Comparison of ENCODE assay signal across 27 mouse cellular contexts in genomic region chr13:54847764-54848183, GRCm38 (mm10). TPM values are rescaled to one million over a fixed set of nuclear protein-coding genes. Genes with fewer than 3 reads are reported as not detected.
DNase-seq lines count a peak whose midpoint lies in the region; ATAC-seq lines count a peak whose summit lies in the region.
"Had no signal": no experiment of that assay in that cellular context is flagged by ENCODE, and none has a peak within 500 bp of the region (broad histone marks: within the 10 kb centered on the region; RNA-seq: fewer than 3 reads in every experiment).

No protein-coding gene starts in this region.

- no peak overlapping the region for H3K27ac ChIP-seq in neural tube, embryonic 12.5 days
- H3K27ac ChIP-seq in hindbrain, embryonic 15.5 days (replicated peaks), result no peak overlapping the region
- H3K27ac ChIP-seq: kidney, postnatal 0 days; left cerebral cortex, adult 2 months; limb, embryonic 10.5 days; liver, embryonic 15.5 days; lung, embryonic 15.5 days; neural tube, embryonic 13.5 days had no signal

- ATAC-seq in neural tube, embryonic 12.5 days (ENCODE audit: low FRiP score, low read depth), result peak; percentile 44; the same call in 1 of the 2 replicates
- peak; percentile 72 for ATAC-seq in hindbrain, embryonic 15.5 days (ENCODE audit: low FRiP score, low read depth)
- ATAC-seq in granulocyte monocyte progenitor cell, adult 5-6 weeks (replicated peaks; ENCODE audit: poor library complexity, severe bottlenecking), result no peak

- peak; percentile 50 to 71 for DNase-seq in cerebellum, postnatal 10 days
- DNase-seq in cerebellum, adult 11 months, result no peak
- no peak for DNase-seq in neural tube, embryonic 10.5 days (ENCODE audit: extremely low spot score, low spot score)
- no peak for DNase-seq in kidney, adult 8-10 months
- DNase-seq in gastrocnemius, adult 18-20 months (ENCODE audit: low spot score), result no peak
- DNase-seq: adrenal gland, postnatal 10 days; cerebellum, adult 9-10 months; gastrocnemius, postnatal 10 days; heart, adult 11 months; heart, postnatal 10 days; kidney, adult 18-20 months; liver; lung, postnatal 36 days; right cerebral cortex, adult 18-20 months; thymus, adult 18-20 months; thymus, postnatal 36 days had no signal

- H3K36me3 ChIP-seq in neural tube, embryonic 12.5 days, result no peaks in the 10 kb centered on the region
- H3K36me3 ChIP-seq in hindbrain, embryonic 15.5 days, result no peaks in the 10 kb centered on the region
- H3K36me3 ChIP-seq: heart, embryonic 12.5 days; limb, embryonic 10.5 days; liver, embryonic 15.5 days; lung, embryonic 15.5 days; neural tube, embryonic 13.5 days had no signal

- H3K9me3 ChIP-seq in neural tube, embryonic 12.5 days, result no peaks in the 10 kb centered on the region
- H3K9me3 ChIP-seq in hindbrain, embryonic 15.5 days, result no peaks in the 10 kb centered on the region
- H3K9me3 ChIP-seq: heart, embryonic 12.5 days; limb, embryonic 10.5 days; liver, embryonic 15.5 days; lung, embryonic 15.5 days; neural tube, embryonic 13.5 days had no signal

- H3K4me1 ChIP-seq in neural tube, embryonic 12.5 days, result peaks cover 5% of the 10 kb centered on the region; the same call in 1 of the 2 replicates
- H3K4me1 ChIP-seq in hindbrain, embryonic 15.5 days (replicated peaks), result 0 out of 2 replicates have a peak, but pooled peaks cover 8% of the 10 kb centered on the region
- H3K4me1 ChIP-seq: heart, embryonic 12.5 days; liver, embryonic 15.5 days; megakaryocyte, embryonic 14.5 days had no signal

- H3K4me2 ChIP-seq in neural tube, embryonic 12.5 days (replicated peaks), result no peak overlapping the region
- no peak overlapping the region for H3K4me2 ChIP-seq in hindbrain, embryonic 15.5 days
- H3K4me2 ChIP-seq: heart, embryonic 12.5 days; liver, embryonic 15.5 days; lung, embryonic 15.5 days; neural tube, embryonic 13.5 days had no signal

- H3K9ac ChIP-seq in neural tube, embryonic 12.5 days, result no peak overlapping the region
- H3K9ac ChIP-seq in hindbrain, embryonic 15.5 days, result no peak overlapping the region
- H3K9ac ChIP-seq: heart, embryonic 12.5 days; liver, embryonic 15.5 days; lung, embryonic 15.5 days; neural tube, embryonic 13.5 days had no signal

- WGBS in neural tube, embryonic 12.5 days, result 33% methylated on average over 3 of the region's 3 CpGs
- WGBS in hindbrain, embryonic 15.5 days, result 22% methylated on average over 3 of the region's 3 CpGs

- no peak overlapping the region for H3K4me3 ChIP-seq in neural tube, embryonic 12.5 days
- no peak overlapping the region for H3K4me3 ChIP-seq in hindbrain, embryonic 15.5 days
- H3K4me3 ChIP-seq: heart, embryonic 12.5 days; left cerebral cortex, adult 2 months; limb, embryonic 10.5 days; liver, embryonic 15.5 days; lung, embryonic 15.5 days; megakaryocyte, embryonic 14.5 days; neural tube, embryonic 13.5 days had no signal

- 0 out of 2 replicates have a peak, but pooled peaks cover 5% of the 10 kb centered on the region for H3K27me3 ChIP-seq in neural tube, embryonic 12.5 days (replicated peaks)
- no peaks in the 10 kb centered on the region for H3K27me3 ChIP-seq in hindbrain, embryonic 15.5 days
- H3K27me3 ChIP-seq: liver, embryonic 15.5 days; lung, embryonic 15.5 days; neural tube, embryonic 13.5 days had no signal

RNA-seq across cellular contexts. Expression of gene Tspan17, which starts 58.6 kb away (rescaled TPM):
- 53.3 and 59.0 TPM in 2 replicates for polyA plus RNA-seq in neural tube, embryonic 12.5 days (2016; fragmentation: Nextera tagmentation; extraction: Ambion mirVana)
- 95.7 and 98.3 TPM in 2 replicates for polyA plus RNA-seq in hindbrain, embryonic 15.5 days (2015; fragmentation: Nextera tagmentation; extraction: Ambion mirVana)
- 10 to 100 TPM; 19.1 to 23.1 TPM for total RNA-seq in gastrocnemius, adult 18-20 months (2021)
- 1.4 and 5.6 TPM in 2 replicates for total RNA-seq in granulocyte monocyte progenitor cell, adult 5-6 weeks (2014; fragmentation: Nextera tagmentation)
- 0.31 TPM in 1 of 2 replicates, not detected in the other for total RNA-seq in granulocyte monocyte progenitor cell, adult 5-6 weeks (2017)

Comparison
In these comparisons a context has a peak if more than half of its experiments do, and no peak if none do; other contexts are left out.
1. DNase-seq: peak in cerebellum, postnatal 10 days (2 of 2); none in cerebellum, adult 11 months (single experiment), neural tube, embryonic 10.5 days (single experiment), kidney, adult 8-10 months (0 of 2) and gastrocnemius, adult 18-20 months (single experiment).